ENCODE assay signal across 18 mouse cellular contexts in the genomic region with DNA sequence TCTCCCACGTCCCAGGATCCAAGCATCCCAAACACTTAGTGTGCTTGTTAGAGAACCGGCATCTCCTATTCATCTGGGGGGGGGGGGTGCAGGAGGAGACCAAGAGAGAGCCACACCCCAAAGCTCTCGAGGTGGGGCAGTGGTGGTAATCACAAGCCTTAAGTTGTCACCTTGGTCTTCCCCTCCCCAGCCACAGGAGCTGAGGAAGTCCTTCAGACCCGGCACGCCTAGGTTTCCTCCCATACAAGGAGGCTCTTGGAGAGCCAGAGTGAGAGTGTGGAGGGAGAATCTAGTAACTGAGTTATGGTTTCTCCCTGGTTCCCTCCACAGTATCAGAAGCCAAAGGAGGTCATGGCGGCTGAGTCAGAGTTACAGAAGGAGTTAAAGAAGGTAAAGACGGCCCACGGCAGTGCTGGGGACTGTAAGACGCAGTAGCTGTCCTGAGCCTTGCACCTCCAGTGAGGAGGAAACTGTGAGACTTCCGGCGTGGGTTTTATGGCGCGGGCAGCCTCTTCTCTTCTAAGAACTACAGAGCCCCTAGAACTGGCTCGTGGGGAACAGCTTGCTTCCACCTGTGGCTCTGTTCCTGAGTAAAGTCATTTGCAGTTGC. TPM values are rescaled to one million over a fixed set of nuclear protein-coding genes. Genes with fewer than 3 reads are reported as not detected.
DNase-seq lines count a peak whose midpoint lies in the region; ATAC-seq lines count a peak whose summit lies in the region.
"Had no signal": no experiment of that assay in that cellular context is flagged by ENCODE, and none has a peak within 500 bp of the region (broad histone marks: within the 10 kb centered on the region; RNA-seq: fewer than 3 reads in every experiment).

No protein-coding gene starts in this region.

- no peak overlapping the region for H3K4me2 ChIP-seq in forebrain, embryonic 16.5 days (ENCODE audit: low read length)
- H3K4me2 ChIP-seq: forebrain, embryonic 12.5 days; heart, embryonic 11.5 days; kidney, embryonic 15.5 days; limb, embryonic 15.5 days had no signal

- no peak for DNase-seq in forebrain, embryonic 10.5 days (ENCODE audit: extremely low spot score, low spot score)
- DNase-seq in lung, postnatal 25 days (ENCODE audit: low spot score), result peak; percentile 10
- DNase-seq in lung, postnatal 36 days, result no peak
- DNase-seq in natural killer cell, adult 2 months (ENCODE audit: low spot score in 2 of 2), result peak; percentile 39 to 62
- DNase-seq in thymus, postnatal 36 days, result peak; percentile 68 to 78
- no peak for DNase-seq in adrenal gland, adult 8-10 months
- no peak for DNase-seq in layer of hippocampus, postnatal 36 days
- DNase-seq: adrenal gland, postnatal 25 days; cerebellum, adult 2 months; gastrocnemius, postnatal 25 days; lung, adult 2 months had no signal

- 0 out of 2 replicates have a peak overlapping the region, but pooled peaks have one; percentile 51 for H3K27ac ChIP-seq in forebrain, embryonic 10.5 days
- no peak overlapping the region for H3K27ac ChIP-seq in forebrain, embryonic 16.5 days (ENCODE audit: low read length)
- H3K27ac ChIP-seq: forebrain, embryonic 12.5 days; kidney, embryonic 15.5 days; limb, embryonic 15.5 days had no signal

- no peak overlapping the region for H3K9ac ChIP-seq in forebrain, embryonic 16.5 days (replicated peaks; ENCODE audit: low read depth, low read length)
- H3K9ac ChIP-seq: forebrain, embryonic 12.5 days; kidney, embryonic 15.5 days; limb, embryonic 15.5 days had no signal

- peaks cover 80% of the 10 kb centered on the region for H3K4me1 ChIP-seq in forebrain, embryonic 10.5 days
- 0 out of 2 replicates have a peak, but pooled peaks cover 2% of the 10 kb centered on the region for H3K4me1 ChIP-seq in forebrain, embryonic 16.5 days (replicated peaks; ENCODE audit: control insufficient read depth, insufficient read depth, low read length)

- peaks cover 62% of the 10 kb centered on the region for H3K36me3 ChIP-seq in forebrain, embryonic 10.5 days (replicated peaks)
- peaks cover 11% of the 10 kb centered on the region for H3K36me3 ChIP-seq in forebrain, embryonic 16.5 days (ENCODE audit: control insufficient read depth, insufficient read depth)

- no peak overlapping the region for H3K4me3 ChIP-seq in forebrain, embryonic 10.5 days
- no peak overlapping the region for H3K4me3 ChIP-seq in forebrain, embryonic 16.5 days (replicated peaks; ENCODE audit: low read length)
- H3K4me3 ChIP-seq: forebrain, embryonic 12.5 days; kidney, embryonic 15.5 days; limb, embryonic 15.5 days; megakaryocyte, embryonic 14.5 days had no signal

- peaks cover 100% of the 10 kb centered on the region for H3K27me3 ChIP-seq in forebrain, embryonic 10.5 days (ENCODE audit: poor library complexity, severe bottlenecking)
- H3K27me3 ChIP-seq in forebrain, embryonic 16.5 days (replicated peaks; ENCODE audit: control insufficient read depth, insufficient read depth, low read length), result no peaks in the 10 kb centered on the region
- H3K27me3 ChIP-seq: kidney, embryonic 15.5 days; limb, embryonic 15.5 days; megakaryocyte, embryonic 14.5 days had no signal

- no peak for ATAC-seq in forebrain, embryonic 16.5 days
- ATAC-seq: midbrain, embryonic 16.5 days had no signal

- peaks cover 3% of the 10 kb centered on the region; the same call in 1 of the 2 replicates for H3K9me3 ChIP-seq in forebrain, embryonic 10.5 days
- peaks cover 3% of the 10 kb centered on the region; the same call in 1 of the 2 replicates for H3K9me3 ChIP-seq in forebrain, embryonic 16.5 days (ENCODE audit: control insufficient read depth, low read length)
- H3K9me3 ChIP-seq: kidney, embryonic 15.5 days; limb, embryonic 15.5 days had no signal

- WGBS in forebrain, embryonic 10.5 days, result 89% methylated on average over 14 of the region's 14 CpGs
- 88% methylated on average over 14 of the region's 14 CpGs for WGBS in forebrain, embryonic 16.5 days

RNA-seq across cellular contexts. Expression of gene Gm17018, which starts 16.8 kb away (rescaled TPM):
- 52.1 and 53.5 TPM in 2 replicates for polyA plus RNA-seq in forebrain, embryonic 10.5 days (2016; fragmentation: Nextera tagmentation; extraction: Ambion mirVana)
- 41.4 and 44.0 TPM in 2 replicates for polyA plus RNA-seq in forebrain, embryonic 16.5 days (2015; fragmentation: Nextera tagmentation; extraction: Ambion mirVana)
- 10 to 100 TPM; 34.3 to 43.0 (median 36.2) TPM for total RNA-seq in adrenal gland, adult 8-10 months (2022)
- total RNA-seq in layer of hippocampus, postnatal 36 days (2021), result 10 to 100 TPM; 52.5 to 66.0 TPM

RNA-seq across cellular contexts. Expression of gene Poll, which starts 16.9 kb away (rescaled TPM):
- 25.7 and 26.6 TPM in 2 replicates for polyA plus RNA-seq in forebrain, embryonic 10.5 days (2016; fragmentation: Nextera tagmentation; extraction: Ambion mirVana)
- polyA plus RNA-seq in forebrain, embryonic 16.5 days (2015; fragmentation: Nextera tagmentation; extraction: Ambion mirVana), result 12.8 and 14.6 TPM in 2 replicates
- total RNA-seq in adrenal gland, adult 8-10 months (2022), result 10 to 100 TPM; 15.2 to 18.4 (median 16.7) TPM
- total RNA-seq in layer of hippocampus, postnatal 36 days (2021), result 1 to 10 TPM; 8.5 to 9.3 TPM

Comparison
In these comparisons a context has a peak if more than half of its experiments do, and no peak if none do; other contexts are left out.
1. DNase-seq: peak in lung, postnatal 25 days (single experiment), natural killer cell, adult 2 months (2 of 2) and thymus, postnatal 36 days (2 of 2); none in forebrain, embryonic 10.5 days (single experiment), lung, postnatal 36 days (single experiment), adrenal gland, adult 8-10 months (single experiment) and layer of hippocampus, postnatal 36 days (0 of 2).